Mouse (Mus musculus) heart, adult 8-10 months (tissue): ENCODE measurements around the gene Rps6kc1. TPM values are rescaled to one million over a fixed set of nuclear protein-coding genes. Genes with fewer than 3 reads are reported as not detected.

ENCODE experiments used
- DNase-seq: peaks from one replicate; pipeline ENCODE4 v3.0.0; 2022; ENCODE audit warnings: low spot score
- total RNA-seq, 4 experiments: library from RNA; stranded (reverse); gene quantifications; 2 replicates each; pipeline ENCODE4 v1.2.4; 2022

Gene Rps6kc1
- total RNA-seq, 4 experiments from 2014 or later: 14.2 to 18.5 (median 17.0) TPM

GRCm38 (mm10) chr1:190766800-190767199 is 144.8 kb downstream of the Rps6kc1 start:
- DNase-seq: no peak

GRCm38 (mm10) chr1:190763756-190764155 is 147.8 kb downstream of the Rps6kc1 start:
- peak; percentile 25 for DNase-seq

- peak; percentile 6 for DNase-seq
These were observed 149.8 kb downstream of the Rps6kc1 start for GRCm38 (mm10) chr1:190761786-190762185.

GRCm38 (mm10) chr1:190757899-190758298 is 153.7 kb downstream of the Rps6kc1 start:
- DNase-seq: no peak

- DNase-seq: no peak
These were observed 159.6 kb downstream of the Rps6kc1 start for GRCm38 (mm10) chr1:190751794-190752570.

- no peak for DNase-seq
These were observed 162.6 kb downstream of the Rps6kc1 start for GRCm38 (mm10) chr1:190748937-190749336.

GRCm38 (mm10) chr1:190741421-190741820 is 170.1 kb downstream of the Rps6kc1 start:
- DNase-seq: no peak

GRCm38 (mm10) chr1:190732803-190733202 is 178.8 kb downstream of the Rps6kc1 start:
- no peak for DNase-seq

GRCm38 (mm10) chr1:190729516-190730088 is 182.0 kb downstream of the Rps6kc1 start:
- no peak for DNase-seq

GRCm38 (mm10) chr1:190728111-190728651 is 183.4 kb downstream of the Rps6kc1 start:
- DNase-seq: no peak

GRCm38 (mm10) chr1:190727385-190727784 is 184.2 kb downstream of the Rps6kc1 start:
- no peak for DNase-seq

- DNase-seq: no peak
These were observed 186.8 kb downstream of the Rps6kc1 start for GRCm38 (mm10) chr1:190724591-190725380.

GRCm38 (mm10) chr1:190723926-190724430 is 187.6 kb downstream of the Rps6kc1 start:
- DNase-seq: no peak

GRCm38 (mm10) chr1:190713848-190714247 is 197.7 kb downstream of the Rps6kc1 start:
- no peak for DNase-seq

GRCm38 (mm10) chr1:190697576-190697975 is 214.0 kb downstream of the Rps6kc1 start:
- DNase-seq: no peak

GRCm38 (mm10) chr1:190695589-190695988 is 216.0 kb downstream of the Rps6kc1 start:
- peak; percentile 16 for DNase-seq

GRCm38 (mm10) chr1:190690528-190691262 is 220.9 kb downstream of the Rps6kc1 start:
- DNase-seq: no peak

- no peak for DNase-seq
These were observed 228.5 kb downstream of the Rps6kc1 start for GRCm38 (mm10) chr1:190683060-190683459.

GRCm38 (mm10) chr1:190682021-190682926 is 229.3 kb downstream of the Rps6kc1 start:
- no peak for DNase-seq

GRCm38 (mm10) chr1:190675455-190675854 is 236.1 kb downstream of the Rps6kc1 start:
- DNase-seq: no peak
